21 mouse cellular contexts compared by ENCODE assay signal in genomic region chr11:3759433-3759832, GRCm38 (mm10).
A peak's percentile ranks its signal among the peaks of the same experiment; 100 is the strongest.
DNase-seq lines count a peak whose midpoint lies in the region; ATAC-seq and TF ChIP-seq lines count a peak whose summit lies in the region.
"Had no signal": no experiment of that assay in that cellular context is flagged by ENCODE, and none has a peak within 500 bp of the region (broad histone marks: within the 10 kb centered on the region; RNA-seq: fewer than 3 reads in every experiment).

No protein-coding gene starts in this region.

- peaks cover 51% of the 10 kb centered on the region for H3K4me1 ChIP-seq in cerebellum, adult 2 months (ENCODE audit: control insufficient read depth, insufficient read depth, low read length)
- peaks cover 26% of the 10 kb centered on the region for H3K4me1 ChIP-seq in embryonic facial prominence, embryonic 10.5 days
- H3K4me1 ChIP-seq in forebrain, embryonic 15.5 days, result peaks cover 16% of the 10 kb centered on the region

- H3K4me2 ChIP-seq in forebrain, embryonic 15.5 days (replicated peaks), result no peak overlapping the region
- H3K4me2 ChIP-seq: embryonic facial prominence, embryonic 15.5 days; heart, embryonic 12.5 days; hindbrain, embryonic 15.5 days had no signal

- no peak overlapping the region for H3K9ac ChIP-seq in forebrain, embryonic 15.5 days (replicated peaks)
- H3K9ac ChIP-seq: embryonic facial prominence, embryonic 15.5 days; heart, embryonic 12.5 days; hindbrain, embryonic 15.5 days had no signal

- intact Hi-C loops in left cerebral cortex, adult 2 months (cut with DNase I), result no loop called here
- intact Hi-C loops in left cerebral cortex, postnatal 36 days (cut with DNase I), result no loop called here

- no peak for TF ChIP-seq POLR2A in cerebellum, adult 2 months (IDR thresholded peaks at IDR 0.05; ENCODE audit: borderline replicate concordance, insufficient read depth, low read length)

- no peaks in the 10 kb centered on the region for H3K27me3 ChIP-seq in cerebellum, adult 2 months (ENCODE audit: control insufficient read depth, insufficient read depth, low read length)
- peaks cover 61% of the 10 kb centered on the region for H3K27me3 ChIP-seq in embryonic facial prominence, embryonic 10.5 days (replicated peaks; ENCODE audit: low read depth, poor library complexity, severe bottlenecking)
- H3K27me3 ChIP-seq in forebrain, embryonic 15.5 days, result peaks cover 24% of the 10 kb centered on the region; the same call in 1 of the 2 replicates

- TF ChIP-seq CTCF in left cerebral cortex, adult 2 months (IDR thresholded peaks at IDR 0.05), result no peak
- no peak for TF ChIP-seq CTCF in cerebellum, adult 2 months (IDR thresholded peaks at IDR 0.05; ENCODE audit: borderline replicate concordance, insufficient read depth, low read depth, low read length)

- 13% methylated on average over 5 of the region's 5 CpGs for WGBS in cerebellum, adult 2 months
- WGBS in embryonic facial prominence, embryonic 10.5 days, result 76% methylated on average over 5 of the region's 5 CpGs
- 81% methylated on average over 5 of the region's 5 CpGs for whole genome bisulfite sequencing in forebrain, embryonic 15.5 days

- H3K36me3 ChIP-seq in embryonic facial prominence, embryonic 10.5 days (replicated peaks), result no peaks in the 10 kb centered on the region
- no peaks in the 10 kb centered on the region for H3K36me3 ChIP-seq in forebrain, embryonic 15.5 days
- H3K36me3 ChIP-seq: embryonic facial prominence, embryonic 15.5 days; forebrain, embryonic 10.5 days; heart, embryonic 12.5 days; hindbrain, embryonic 15.5 days had no signal

- no peaks in the 10 kb centered on the region for H3K9me3 ChIP-seq in embryonic facial prominence, embryonic 10.5 days
- no peaks in the 10 kb centered on the region for H3K9me3 ChIP-seq in forebrain, embryonic 15.5 days
- H3K9me3 ChIP-seq: embryonic facial prominence, embryonic 15.5 days; forebrain, embryonic 10.5 days; heart, embryonic 12.5 days; hindbrain, embryonic 15.5 days had no signal

- H3K4me3 ChIP-seq in left cerebral cortex, adult 2 months, result no peak overlapping the region
- no peak overlapping the region for H3K4me3 ChIP-seq in cerebellum, adult 2 months (replicated peaks; ENCODE audit: insufficient read depth, low read depth, low read length)
- no peak overlapping the region for H3K4me3 ChIP-seq in embryonic facial prominence, embryonic 10.5 days
- H3K4me3 ChIP-seq in forebrain, embryonic 15.5 days, result no peak overlapping the region
- H3K4me3 ChIP-seq: embryonic facial prominence, embryonic 15.5 days; erythroblast, embryonic 14.5 days; forebrain, embryonic 10.5 days; heart, adult 2 months; heart, embryonic 12.5 days; hindbrain, embryonic 15.5 days had no signal

- DNase-seq in left cerebral cortex, adult 2 months (ENCODE audit: extremely low spot score in 1 of 2, low spot score in 2 of 2), result no peak
- no peak for DNase-seq in left cerebral cortex, postnatal 36 days (ENCODE audit: low spot score in 2 of 2)
- peak; percentile 65 to 72 for DNase-seq in cerebellum, adult 2 months
- DNase-seq in cerebellum, postnatal 14 days, result peak; percentile 45 to 63
- DNase-seq in embryonic facial prominence, embryonic 10.5 days (ENCODE audit: low spot score), result no peak
- DNase-seq in frontal cortex, postnatal 10 days (ENCODE audit: low spot score in 2 of 2), result no peak
- DNase-seq: adrenal gland, postnatal 14 days; gastrocnemius, postnatal 14 days; heart, adult 2 months; heart, postnatal 36 days; kidney, adult 8-10 months had no signal

- peak overlapping the region; percentile 24; the same call in 1 of the 2 replicates for H3K27ac ChIP-seq in left cerebral cortex, adult 2 months
- H3K27ac ChIP-seq in cerebellum, adult 2 months (ENCODE audit: insufficient read depth, low read length), result peak overlapping the region; percentile 4
- H3K27ac ChIP-seq in embryonic facial prominence, embryonic 10.5 days (replicated peaks), result no peak overlapping the region
- no peak overlapping the region for H3K27ac ChIP-seq in forebrain, embryonic 15.5 days (replicated peaks)
- H3K27ac ChIP-seq: embryonic facial prominence, embryonic 15.5 days; forebrain, embryonic 10.5 days; heart, adult 2 months; hindbrain, embryonic 15.5 days had no signal

- ATAC-seq in forebrain, embryonic 15.5 days (replicated peaks), result no peak
- ATAC-seq: activated CD4-positive, CD25-positive, alpha-beta regulatory T cell, adult 4 months; forebrain, embryonic 14.5 days; intestine, postnatal 0 days; Patski had no signal

Comparison
In these comparisons a context has a peak if more than half of its experiments do, and no peak if none do; other contexts are left out.
1. DNase-seq: peak in cerebellum, adult 2 months (2 of 2) and cerebellum, postnatal 14 days (2 of 2); none in left cerebral cortex, adult 2 months (0 of 2), left cerebral cortex, postnatal 36 days (0 of 2), embryonic facial prominence, embryonic 10.5 days (single experiment) and frontal cortex, postnatal 10 days (0 of 2).
2. H3K27ac ChIP-seq: peak in left cerebral cortex, adult 2 months (single experiment) and cerebellum, adult 2 months (single experiment); none in embryonic facial prominence, embryonic 10.5 days (single experiment) and forebrain, embryonic 15.5 days (single experiment).